7 mouse cellular contexts compared by ENCODE assay signal in genomic region chr9:121415626-121416241, GRCm38 (mm10).
DNase-seq lines count a peak whose midpoint lies in the region; ATAC-seq and TF ChIP-seq lines count a peak whose summit lies in the region.

No protein-coding gene starts in this region.

- 66% methylated on average over 19 of the region's 19 CpGs for WGBS in kidney, embryonic 16.5 days
- 61% methylated on average over 19 of the region's 19 CpGs for WGBS in stomach, embryonic 15.5 days
- 75% methylated on average over 19 of the region's 19 CpGs for WGBS in forebrain, postnatal 0 days

- no peaks in the 10 kb centered on the region for H3K4me1 ChIP-seq in kidney, embryonic 16.5 days (ENCODE audit: insufficient read depth, low read length)
- H3K4me1 ChIP-seq in stomach, embryonic 15.5 days: no peaks in the 10 kb centered on the region
- H3K4me1 ChIP-seq in forebrain, postnatal 0 days (ENCODE audit: insufficient read depth): no peaks in the 10 kb centered on the region

- H3K9me3 ChIP-seq in kidney, embryonic 16.5 days (ENCODE audit: low read length): peaks cover 6% of the 10 kb centered on the region; the same call in 1 of the 2 replicates
- H3K9me3 ChIP-seq in stomach, embryonic 15.5 days: no peaks in the 10 kb centered on the region
- no peaks in the 10 kb centered on the region for H3K9me3 ChIP-seq in forebrain, postnatal 0 days (ENCODE audit: low read length)

- DNase-seq in urinary bladder, adult 2 months (ENCODE audit: low spot score): peak; percentile 29
- no peak for DNase-seq in urinary bladder, postnatal 25 days (ENCODE audit: low spot score)
- peak; percentile 42 for DNase-seq in gastrocnemius, postnatal 10 days
- no peak for DNase-seq in forebrain, postnatal 0 days

- H3K36me3 ChIP-seq in kidney, embryonic 16.5 days (ENCODE audit: insufficient read depth, low read length): peaks cover 8% of the 10 kb centered on the region; the same call in 1 of the 2 replicates
- 0 out of 2 replicates have a peak, but pooled peaks cover 3% of the 10 kb centered on the region for H3K36me3 ChIP-seq in stomach, embryonic 15.5 days
- 0 out of 2 replicates have a peak, but pooled peaks cover 2% of the 10 kb centered on the region for H3K36me3 ChIP-seq in forebrain, postnatal 0 days (ENCODE audit: insufficient read depth)

- no peak overlapping the region for H3K4me3 ChIP-seq in kidney, embryonic 16.5 days (ENCODE audit: low read length)
- peak overlapping the region; percentile 19 for H3K4me3 ChIP-seq in stomach, embryonic 15.5 days (replicated peaks)
- H3K4me3 ChIP-seq in forebrain, postnatal 0 days (ENCODE audit: low read depth, low read length): no peak overlapping the region

- no peak overlapping the region for H3K9ac ChIP-seq in kidney, embryonic 16.5 days (replicated peaks; ENCODE audit: low read length)
- no peak overlapping the region for H3K9ac ChIP-seq in stomach, embryonic 15.5 days
- H3K9ac ChIP-seq in forebrain, postnatal 0 days: no peak overlapping the region

- H3K27me3 ChIP-seq in kidney, embryonic 16.5 days (ENCODE audit: insufficient read depth, low read length): no peaks in the 10 kb centered on the region
- H3K27me3 ChIP-seq in stomach, embryonic 15.5 days (replicated peaks): no peaks in the 10 kb centered on the region
- H3K27me3 ChIP-seq in forebrain, postnatal 0 days (ENCODE audit: insufficient read depth, low read length): no peaks in the 10 kb centered on the region

- H3K4me2 ChIP-seq in kidney, embryonic 16.5 days (replicated peaks; ENCODE audit: low read depth, low read length): no peak overlapping the region
- H3K4me2 ChIP-seq in stomach, embryonic 15.5 days: peak overlapping the region; percentile 43
- no peak overlapping the region for H3K4me2 ChIP-seq in forebrain, postnatal 0 days (ENCODE audit: low read depth)

- H3K27ac ChIP-seq in kidney, embryonic 16.5 days (ENCODE audit: low read length): no peak overlapping the region
- H3K27ac ChIP-seq in stomach, embryonic 15.5 days: peak overlapping the region; percentile 75
- H3K27ac ChIP-seq in forebrain, postnatal 0 days (ENCODE audit: low read depth, low read length): no peak overlapping the region

- peak; percentile 76 for ATAC-seq in kidney, embryonic 16.5 days (ENCODE audit: low FRiP score, low TSS enrichment)
- ATAC-seq in stomach, embryonic 15.5 days (ENCODE audit: insufficient read depth, low FRiP score, low read depth): peak; percentile 99
- ATAC-seq in forebrain, postnatal 0 days: no peak
- ATAC-seq in inflammation-experienced regulatory T-cells, adult 6 months: no peak

- TF ChIP-seq CTCF in forebrain, postnatal 0 days (IDR thresholded peaks at IDR 0.05; ENCODE audit: low read depth): no peak

Comparison
In these comparisons a context has a peak if more than half of its experiments do, and no peak if none do; other contexts are left out.
1. DNase-seq: peak in urinary bladder, adult 2 months (single experiment) and gastrocnemius, postnatal 10 days (single experiment); none in urinary bladder, postnatal 25 days (single experiment) and forebrain, postnatal 0 days (single experiment).
2. ATAC-seq: peak in kidney, embryonic 16.5 days (single experiment) and stomach, embryonic 15.5 days (single experiment); none in forebrain, postnatal 0 days (single experiment) and inflammation-experienced regulatory T-cells, adult 6 months (single experiment).